Mouse (Mus musculus) hindbrain, postnatal 0 days (tissue): ENCODE results near the gene Ino80. TPM values are rescaled to one million over a fixed set of nuclear protein-coding genes. Genes with fewer than 3 reads are reported as not detected.

Source experiments
- ATAC-seq: fragments of 200-750 bp; cut with Nextera tagmentation; 2 replicates; pipeline ENCODE4 v1.8.0; 2017; ENCODE audit warnings: mild to moderate bottlenecking, moderate TSS enrichment, moderate library complexity
- DNase-seq: peaks from one replicate; pipeline ENCODE4 v3.0.0-alpha.2; 2015; ENCODE audit warnings: low spot score
- H3K27ac ChIP-seq: fragments of 300-500 bp; sonication (generic); 2 replicates; pipeline ENCODE4 v1.5.1; 2014; ENCODE audit warnings: mild to moderate bottlenecking
- H3K27me3 ChIP-seq: fragments of 300-500 bp; sonication (generic); 2 replicates; pipeline ENCODE4 v1.6.1; 2014; ENCODE audit warnings: low read length, mixed read lengths; ENCODE audit not compliant: insufficient read depth
- H3K36me3 ChIP-seq: fragments of 300-500 bp; sonication (generic); 2 replicates; pipeline ENCODE4 v1.6.1; 2014; ENCODE audit warnings: low read length, mixed read lengths; ENCODE audit not compliant: insufficient read depth
- H3K4me1 ChIP-seq: fragments of 300-500 bp; sonication (generic); 2 replicates; pipeline ENCODE4 v1.6.1; 2014; ENCODE audit warnings: antibody characterized with exemption, low read length, mixed read lengths; ENCODE audit not compliant: insufficient read depth
- H3K4me2 ChIP-seq: fragments of 300-500 bp; sonication (generic); 2 replicates; pipeline ENCODE4 v1.6.1; 2014; ENCODE audit warnings: low read depth, mild to moderate bottlenecking, low read length, moderate library complexity, mixed read lengths
- H3K4me3 ChIP-seq: fragments of 300-500 bp; sonication (generic); 2 replicates; pipeline ENCODE4 v1.5.1; 2014; ENCODE audit warnings: low read length
- H3K9ac ChIP-seq: fragments of 300-500 bp; sonication (generic); replicated peaks from 2 replicates; pipeline ENCODE4 v1.6.1; 2014; ENCODE audit warnings: mild to moderate bottlenecking, low read length, moderate library complexity, mixed read lengths
- H3K9me3 ChIP-seq: fragments of 300-500 bp; sonication (generic); 2 replicates; pipeline ENCODE4 v1.6.1; 2016; ENCODE audit warnings: low read length, mixed read lengths
- CTCF ChIP-seq: IDR thresholded peaks from 2 replicates; pipeline ENCODE4 v1.5.1; 2016; ENCODE audit warnings: antibody characterized with exemption, control low read depth, low read depth
- WGBS: fragments of 180-500 bp; shearing (Covaris S2); extraction: QIAGEN DNeasy Blood & Tissue Kit; methylation state at CpG from one replicate; pipeline ENCODE4 v1.1.7; 2014; 5-methylcytosine and 5-hydroxymethylcytosine counted together
- polyA plus RNA-seq: library from polyadenylated mRNA; unstranded; fragments of >200 nt; fragmentation: Nextera tagmentation; extraction: Ambion mirVana; gene quantifications from 2 replicates; pipeline ENCODE4 v1.2.1, GENCODE M21; 2015
- total RNA-seq: library from RNA; depleted of rRNA; stranded (reverse); fragments of >200 nt; gene quantifications from 2 replicates; pipeline ENCODE4 v1.2.3, GENCODE M21; 2014; rRNA removed

The Ino80 gene
- total RNA-seq (12.3 and 13.4 TPM in 2 replicates), polyA plus RNA-seq (2.3 and 2.7 TPM in 2 replicates)

- DNase-seq (peak; percentile 99), ATAC-seq (peak; percentile 97)
- Histone ChIP-seq H3K4me2 (peak within 1 kb of the TSS; percentile 69), H3K4me1 (0 out of 2 replicates have a peak, but pooled peaks cover 6% of the 10 kb centered on the region), H3K27me3 (no peaks in the 10 kb centered on the region), H3K36me3 (no peaks in the 10 kb centered on the region), H3K4me3 (peak within 1 kb of the TSS; percentile 99), H3K9me3 (no peaks in the 10 kb centered on the region), H3K9ac (peak within 1 kb of the TSS; percentile 100), H3K27ac (peak within 1 kb of the TSS; percentile 100)
- under 1% methylated on average over 66 of the region's 72 CpGs for WGBS
- no peak for TF ChIP-seq CTCF
Observed at GRCm38 (mm10) chr2:119477571-119478396, at the start of gene Ino80. Ino80 (minus strand) TSS chr2:119477687.

DNA sequence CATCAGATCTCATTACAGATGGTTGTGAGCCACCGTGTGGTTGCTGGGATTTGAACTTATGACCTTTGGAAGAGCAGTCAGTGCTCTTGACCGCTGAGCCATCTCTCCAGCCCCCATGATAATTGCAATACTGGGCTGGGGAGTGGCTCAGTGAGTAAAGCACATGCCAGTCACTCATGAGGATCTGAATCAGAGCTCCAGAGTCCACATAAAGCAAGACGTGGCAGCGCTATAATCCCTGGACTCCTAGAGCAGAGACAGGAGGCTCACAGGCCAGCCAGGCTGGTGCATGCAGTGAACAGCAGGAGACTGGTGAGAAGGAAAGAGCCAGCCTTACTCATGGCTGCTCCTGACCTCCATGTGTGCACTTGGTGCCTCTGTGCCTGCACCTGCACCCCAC lies 47.9 kb upstream of the Ino80 start:
- Histone ChIP-seq H3K27me3 (no peaks in the 10 kb centered on the region), H3K4me2 (no peak overlapping the region), H3K4me1 (no peaks in the 10 kb centered on the region), H3K9ac (no peak overlapping the region), H3K4me3 (no peak overlapping the region), H3K36me3 (no peaks in the 10 kb centered on the region), H3K27ac (no peak overlapping the region), H3K9me3 (no peaks in the 10 kb centered on the region)
- no peak for TF ChIP-seq CTCF
- 49% methylated on average over 4 of the region's 4 CpGs for WGBS
- ATAC-seq (no peak), DNase-seq (no peak)

DNA sequence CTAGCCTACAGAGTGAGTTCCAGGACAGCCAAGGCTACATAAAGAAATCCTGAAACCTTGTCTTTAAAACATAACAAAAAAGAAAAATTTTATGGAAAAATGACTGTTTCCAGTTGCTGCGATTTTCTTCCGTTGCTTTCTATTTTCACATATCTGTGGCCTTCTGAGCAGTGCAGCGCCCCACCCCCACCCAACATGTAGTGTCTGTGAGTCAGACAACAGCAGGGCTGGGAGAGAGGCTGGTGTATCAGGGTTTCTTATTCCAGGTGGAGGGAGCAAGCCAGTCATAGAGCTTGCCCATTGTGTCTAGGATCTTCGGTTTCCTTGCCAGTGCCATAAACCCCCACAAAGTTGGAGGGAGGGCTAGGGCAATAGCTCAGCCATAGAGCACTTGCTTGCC lies 46.3 kb upstream of the Ino80 start:
- H3K9ac ChIP-seq: no peak overlapping the region
- DNase-seq: no peak
- no peaks in the 10 kb centered on the region for H3K36me3 ChIP-seq
- H3K27ac ChIP-seq: no peak overlapping the region
- TF ChIP-seq CTCF: no peak
- ATAC-seq: no peak
- no peak overlapping the region for H3K4me2 ChIP-seq
- 81% methylated on average over 4 of the region's 4 CpGs for whole genome bisulfite sequencing
- no peaks in the 10 kb centered on the region for H3K27me3 ChIP-seq
- no peaks in the 10 kb centered on the region for H3K4me1 ChIP-seq
- H3K4me3 ChIP-seq: no peak overlapping the region
- no peaks in the 10 kb centered on the region for H3K9me3 ChIP-seq

GRCm38 (mm10) chr2:119520550-119520949 lies 43.1 kb upstream of the Ino80 start:
- DNase-seq (peak; percentile 56), ATAC-seq (no peak)
- WGBS: 70% methylated on average over 7 of the region's 7 CpGs
- H3K4me1 ChIP-seq: no peaks in the 10 kb centered on the region
- no peaks in the 10 kb centered on the region for H3K9me3 ChIP-seq
- H3K4me3 ChIP-seq: no peak overlapping the region
- H3K27ac ChIP-seq: no peak overlapping the region
- no peaks in the 10 kb centered on the region for H3K27me3 ChIP-seq
- TF ChIP-seq CTCF: peak; percentile 33
- H3K9ac ChIP-seq: no peak overlapping the region
- H3K36me3 ChIP-seq: no peaks in the 10 kb centered on the region
- H3K4me2 ChIP-seq: no peak overlapping the region

DNA sequence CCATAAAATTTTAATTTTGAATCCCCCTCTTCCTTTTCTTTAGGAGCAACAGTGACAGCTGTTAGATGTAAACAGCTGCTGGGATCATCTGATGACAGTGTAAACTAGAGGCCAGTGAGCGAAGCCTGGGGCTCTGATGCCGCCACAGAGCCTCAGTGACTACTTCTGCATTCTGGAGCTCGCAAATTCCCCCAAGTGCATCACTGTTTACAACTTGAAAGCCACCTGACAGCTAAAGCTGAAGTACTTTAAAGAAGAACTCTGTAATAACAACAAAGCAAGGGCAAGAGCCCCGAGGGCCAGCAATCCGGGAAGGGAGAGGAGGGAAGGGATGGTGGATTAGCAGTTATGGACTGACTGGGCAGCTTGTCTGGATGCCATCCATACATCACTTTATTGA lies 39.3 kb upstream of the Ino80 start:
- WGBS: 64% methylated on average over 5 of the region's 5 CpGs
- Histone ChIP-seq H3K4me2 (no peak overlapping the region), H3K27me3 (no peaks in the 10 kb centered on the region), H3K27ac (no peak overlapping the region), H3K9me3 (no peaks in the 10 kb centered on the region), H3K4me1 (no peaks in the 10 kb centered on the region), H3K36me3 (no peaks in the 10 kb centered on the region), H3K9ac (no peak overlapping the region), H3K4me3 (no peak overlapping the region)
- TF ChIP-seq CTCF: no peak
- ATAC-seq: no peak
- DNase-seq: no peak

- Histone ChIP-seq H3K27ac (no peak overlapping the region), H3K36me3 (no peaks in the 10 kb centered on the region), H3K4me2 (no peak overlapping the region), H3K4me1 (no peaks in the 10 kb centered on the region), H3K9ac (no peak overlapping the region), H3K4me3 (no peak overlapping the region), H3K9me3 (no peaks in the 10 kb centered on the region), H3K27me3 (no peaks in the 10 kb centered on the region)
- WGBS: 81% methylated on average over 3 of the region's 3 CpGs
- no peak for TF ChIP-seq CTCF
- DNase-seq (no peak), ATAC-seq (no peak)
Observed at GRCm38 (mm10) chr2:119514026-119514522, 36.6 kb upstream of the Ino80 start.

GRCm38 (mm10) chr2:119512292-119512691 lies 34.8 kb upstream of the Ino80 start:
- no peaks in the 10 kb centered on the region for H3K9me3 ChIP-seq
- ATAC-seq (no peak), DNase-seq (no peak)
- no peak for TF ChIP-seq CTCF
- no peaks in the 10 kb centered on the region for H3K36me3 ChIP-seq
- no peak overlapping the region for H3K4me3 ChIP-seq
- no peak overlapping the region for H3K27ac ChIP-seq
- no peak overlapping the region for H3K4me2 ChIP-seq
- WGBS: 88% methylated on average over 3 of the region's 3 CpGs
- H3K27me3 ChIP-seq: no peaks in the 10 kb centered on the region
- no peaks in the 10 kb centered on the region for H3K4me1 ChIP-seq
- no peak overlapping the region for H3K9ac ChIP-seq
